Mouse (Mus musculus): Measurements from ENCODE around the gene Abi1.

- TF ChIP-seq CTCF (IDR thresholded peaks at IDR 0.05; ENCODE audit: insufficient read depth, low read depth, low read length) (no peak), POLR2A (IDR thresholded peaks at IDR 0.05; ENCODE audit: insufficient read depth, low read depth, low read length) (no peak)
These were observed 136.1 kb downstream of the Abi1 start for GRCm38 (mm10) chr2:22903947-22904346.
